Mouse (Mus musculus) liver, postnatal 0 days (tissue): Measurements from ENCODE around the gene Wnt3. TPM values are rescaled to one million over a fixed set of nuclear protein-coding genes. Genes with fewer than 3 reads are reported as not detected.

Experiments used
- ATAC-seq: fragments of 200-750 bp; cut with Nextera tagmentation; 2 replicates; pipeline ENCODE4 v1.8.0; 2017; ENCODE audit warnings: mild to moderate bottlenecking, moderate library complexity
- DNase-seq: peaks from one replicate; pipeline ENCODE4 v3.0.0-alpha.2; 2016
- H3K27ac ChIP-seq: fragments of 300-500 bp; sonication (generic); 2 replicates; pipeline ENCODE4 v1.5.1; 2014; ENCODE audit warnings: antibody characterized with exemption, moderate library complexity, mild to moderate bottlenecking, low read depth
- H3K27me3 ChIP-seq: fragments of 300-500 bp; sonication (generic); 2 replicates; pipeline ENCODE4 v1.6.1; 2014; ENCODE audit warnings: low read length, control low read depth, mixed read lengths; ENCODE audit not compliant: insufficient read depth
- H3K36me3 ChIP-seq: fragments of 300-500 bp; sonication (generic); replicated peaks from 2 replicates; pipeline ENCODE4 v1.6.1; 2014; ENCODE audit warnings: mild to moderate bottlenecking, control low read depth, low read length, moderate library complexity, mixed read lengths; ENCODE audit not compliant: insufficient read depth
- H3K4me1 ChIP-seq: fragments of 300-500 bp; sonication (generic); 2 replicates; pipeline ENCODE4 v1.6.1; 2014; ENCODE audit warnings: antibody characterized with exemption, mild to moderate bottlenecking, control low read depth; ENCODE audit not compliant: insufficient read depth
- H3K4me2 ChIP-seq: fragments of 300-500 bp; sonication (generic); 2 replicates; pipeline ENCODE4 v1.6.1; 2014; ENCODE audit warnings: low read depth, mild to moderate bottlenecking, low read length, moderate library complexity, mixed read lengths
- H3K4me3 ChIP-seq: fragments of 300-500 bp; sonication (generic); 2 replicates; pipeline ENCODE4 v1.5.1; 2014; ENCODE audit warnings: low read depth, low read length
- H3K9ac ChIP-seq: fragments of 300-500 bp; sonication (generic); replicated peaks from 2 replicates; pipeline ENCODE4 v1.6.1; 2014; ENCODE audit warnings: mild to moderate bottlenecking, moderate library complexity
- H3K9me3 ChIP-seq: fragments of 300-500 bp; sonication (generic); 2 replicates; pipeline ENCODE4 v1.6.1; 2016; ENCODE audit warnings: mild to moderate bottlenecking, control low read depth, low read length, mixed read lengths
- CTCF ChIP-seq: sonication (generic); IDR thresholded peaks from 2 replicates; pipeline ENCODE4 v1.5.1; 2016; ENCODE audit warnings: antibody characterized with exemption, low read depth
- EP300 ChIP-seq: IDR thresholded peaks from 2 replicates; pipeline ENCODE4 v1.6.1; 2016; ENCODE audit warnings: antibody characterized with exemption, low read depth, mild to moderate bottlenecking
- WGBS: fragments of 180-500 bp; shearing (Covaris S2); extraction: QIAGEN DNeasy Blood & Tissue Kit; methylation state at CpG from one replicate; pipeline ENCODE4 v1.1.7; 2014; ENCODE audit not compliant: insufficient replicate concordance; 5-methylcytosine and 5-hydroxymethylcytosine counted together
- polyA plus RNA-seq: library from polyadenylated mRNA; unstranded; fragments of >200 nt; fragmentation: Nextera tagmentation; extraction: Ambion mirVana; gene quantifications from 2 replicates; pipeline ENCODE4 v1.2.1, GENCODE M21; 2015

Gene Wnt3
- polyA plus RNA-seq, 1 experiment from 2014 or later: not detected

DNA sequence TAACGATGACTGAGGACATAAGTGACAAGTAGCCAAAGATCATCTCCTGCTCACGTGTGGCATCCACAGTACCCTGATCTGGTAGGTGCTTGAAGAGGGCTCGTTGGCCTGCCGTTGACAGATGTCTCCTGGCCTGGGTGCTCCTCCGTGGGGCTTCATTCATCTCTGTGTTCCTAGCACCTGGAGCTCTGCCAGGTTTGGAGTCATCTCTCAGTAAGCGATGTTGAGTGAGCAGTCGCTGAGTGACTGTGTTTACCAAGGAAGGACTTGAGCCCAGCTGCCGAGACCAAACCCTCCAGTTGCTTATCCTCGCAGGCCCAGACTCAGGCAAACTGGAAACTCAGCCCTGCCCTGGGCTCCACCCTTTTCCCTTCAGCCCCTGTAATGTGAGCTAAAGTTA, 27.2 kb downstream of the Wnt3 start:
- 67% methylated on average over 9 of the region's 9 CpGs for WGBS
- Histone ChIP-seq H3K9me3 (peaks cover 3% of the 10 kb centered on the region; the same call in 1 of the 2 replicates), H3K9ac (no peak overlapping the region), H3K4me2 (no peak overlapping the region), H3K4me1 (no peaks in the 10 kb centered on the region), H3K27ac (no peak overlapping the region), H3K36me3 (no peaks in the 10 kb centered on the region), H3K27me3 (no peaks in the 10 kb centered on the region), H3K4me3 (no peak overlapping the region)
- ATAC-seq (no peak), DNase-seq (no peak)
- TF ChIP-seq CTCF (no peak), EP300 (no peak)

DNA sequence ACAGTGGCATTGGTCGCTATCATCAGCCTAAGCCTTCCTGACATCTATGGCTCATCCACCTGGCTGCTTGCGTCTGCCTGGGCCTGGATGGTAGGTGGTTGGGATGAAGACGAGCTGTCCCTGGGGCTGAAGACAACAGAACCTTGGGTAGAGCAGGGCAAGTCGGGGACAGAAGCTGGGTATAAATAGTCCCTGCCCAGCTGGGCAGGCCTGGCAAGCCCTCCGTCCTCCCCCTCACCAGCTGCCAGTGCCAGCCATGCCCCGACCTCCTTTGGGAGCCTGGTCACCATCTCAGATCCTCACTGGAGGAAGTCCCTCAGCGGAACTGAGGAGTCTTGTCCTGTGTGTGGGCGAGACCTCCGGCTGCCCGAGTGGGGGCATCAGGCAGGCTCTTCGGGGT, 30.2 kb downstream of the Wnt3 start:
- ATAC-seq: no peak
- H3K27ac ChIP-seq: no peak overlapping the region
- H3K4me2 ChIP-seq: no peak overlapping the region
- TF ChIP-seq CTCF (no peak), EP300 (no peak)
- no peaks in the 10 kb centered on the region for H3K36me3 ChIP-seq
- 79% methylated on average over 11 of the region's 11 CpGs for WGBS
- H3K4me1 ChIP-seq: no peaks in the 10 kb centered on the region
- DNase-seq: no peak
- no peak overlapping the region for H3K4me3 ChIP-seq
- H3K9ac ChIP-seq: no peak overlapping the region
- peaks cover 3% of the 10 kb centered on the region; the same call in 1 of the 2 replicates for H3K9me3 ChIP-seq
- peaks cover 17% of the 10 kb centered on the region for H3K27me3 ChIP-seq

DNA sequence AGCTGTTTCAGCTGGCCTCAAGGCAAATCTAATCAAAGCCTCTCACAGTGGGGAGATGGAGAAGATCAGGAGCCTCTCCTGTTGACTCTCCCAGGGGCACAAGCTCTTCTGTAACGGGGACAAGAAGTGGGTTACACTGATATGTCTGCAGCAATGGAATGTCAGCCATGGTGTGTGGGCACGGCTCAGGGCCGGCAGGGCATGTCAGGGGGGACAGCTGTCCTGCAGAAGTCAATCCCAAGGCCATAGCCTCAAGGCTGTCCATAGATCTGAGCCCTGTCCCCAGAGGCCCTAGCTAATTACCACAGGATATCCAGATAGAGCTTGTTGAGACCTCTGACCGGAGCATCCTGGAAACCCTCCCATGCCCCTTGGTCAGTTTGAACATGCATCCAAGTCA, 30.9 kb downstream of the Wnt3 start:
- Histone ChIP-seq H3K9me3 (peaks cover 3% of the 10 kb centered on the region; the same call in 1 of the 2 replicates), H3K27me3 (peaks cover 23% of the 10 kb centered on the region), H3K4me2 (no peak overlapping the region), H3K9ac (no peak overlapping the region), H3K36me3 (no peaks in the 10 kb centered on the region), H3K27ac (no peak overlapping the region), H3K4me1 (no peaks in the 10 kb centered on the region), H3K4me3 (no peak overlapping the region)
- TF ChIP-seq EP300: no peak
- TF ChIP-seq CTCF: no peak
- no peak for ATAC-seq
- WGBS: 72% methylated on average over 4 of the region's 4 CpGs
- no peak for DNase-seq

DNA sequence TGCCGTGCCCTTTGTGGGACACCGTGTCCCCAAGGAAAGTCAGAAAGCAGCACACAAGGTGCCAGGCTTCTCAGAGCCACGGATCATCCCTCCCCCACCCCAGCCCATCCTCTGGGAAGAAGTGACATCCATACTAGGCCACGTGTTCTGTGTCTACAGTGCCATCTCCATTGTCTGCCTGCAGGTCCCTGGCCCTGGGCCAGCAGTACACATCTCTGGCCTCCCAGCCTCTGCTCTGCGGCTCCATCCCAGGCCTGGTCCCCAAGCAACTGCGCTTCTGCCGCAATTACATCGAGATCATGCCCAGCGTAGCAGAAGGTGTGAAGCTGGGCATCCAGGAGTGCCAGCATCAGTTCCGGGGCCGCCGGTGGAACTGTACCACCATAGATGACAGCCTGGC, 34.0 kb downstream of the Wnt3 start:
- H3K27me3 ChIP-seq: peaks cover 51% of the 10 kb centered on the region
- no peak overlapping the region for H3K9ac ChIP-seq
- H3K4me3 ChIP-seq: no peak overlapping the region
- no peak for TF ChIP-seq CTCF
- TF ChIP-seq EP300: no peak
- DNase-seq (no peak), ATAC-seq (no peak)
- H3K27ac ChIP-seq: no peak overlapping the region
- H3K4me2 ChIP-seq: no peak overlapping the region
- H3K36me3 ChIP-seq: no peaks in the 10 kb centered on the region
- no peaks in the 10 kb centered on the region for H3K4me1 ChIP-seq
- peaks cover 3% of the 10 kb centered on the region; the same call in 1 of the 2 replicates for H3K9me3 ChIP-seq
- WGBS: 36% methylated on average over 12 of the region's 12 CpGs

DNA sequence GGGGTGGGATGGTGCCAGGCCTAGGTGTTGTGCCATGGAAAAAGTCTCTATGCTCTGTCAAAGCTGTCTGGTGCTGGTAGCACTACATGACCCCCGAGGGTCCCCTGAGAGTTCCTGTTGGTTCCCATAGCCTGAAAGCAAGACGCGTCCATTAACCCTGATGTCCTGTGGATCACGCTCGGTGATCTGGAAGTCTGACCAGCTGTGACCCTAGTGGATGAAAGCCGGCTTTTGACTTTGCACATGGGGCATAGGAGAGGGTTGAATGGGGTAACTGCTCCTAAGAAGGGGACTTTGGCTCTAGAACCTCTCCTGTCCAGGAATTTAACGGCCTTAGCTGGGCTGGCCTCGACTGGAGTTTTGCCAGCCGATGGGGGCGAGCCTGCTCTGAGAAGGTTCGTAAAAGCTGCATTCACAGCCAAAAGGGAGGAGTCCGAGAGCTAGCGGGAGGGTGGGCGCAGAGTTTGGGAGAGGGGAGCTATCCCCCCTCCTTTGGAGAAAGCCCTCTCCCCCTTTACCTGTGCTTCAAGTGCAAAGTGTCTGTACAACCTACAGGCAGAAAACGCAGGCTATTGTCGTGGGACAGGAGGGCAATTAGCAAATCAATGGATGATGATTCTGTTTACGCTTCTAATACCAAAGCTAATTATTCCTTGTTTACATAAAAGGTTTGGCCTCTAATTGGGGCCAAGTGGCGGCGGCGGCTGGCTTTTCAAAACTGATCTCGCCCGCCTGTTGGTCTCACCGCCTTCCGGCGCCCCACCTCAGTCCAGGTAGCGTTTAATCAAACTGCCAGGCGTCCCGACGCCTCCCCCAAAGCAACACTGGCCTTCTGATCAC, 35.0 kb downstream of the Wnt3 start:
- TF ChIP-seq CTCF (no peak), EP300 (no peak)
- H3K9ac ChIP-seq: no peak overlapping the region
- peaks cover 3% of the 10 kb centered on the region; the same call in 1 of the 2 replicates for H3K9me3 ChIP-seq
- ATAC-seq (no peak), DNase-seq (no peak)
- peak overlapping the region; percentile 47; the same call in 1 of the 2 replicates for H3K4me3 ChIP-seq
- no peaks in the 10 kb centered on the region for H3K4me1 ChIP-seq
- H3K36me3 ChIP-seq: no peaks in the 10 kb centered on the region
- no peak overlapping the region for H3K27ac ChIP-seq
- peak overlapping the region; percentile 76; the same call in 1 of the 2 replicates for H3K4me2 ChIP-seq
- 5% methylated on average over 29 of the region's 29 CpGs for WGBS
- H3K27me3 ChIP-seq: peaks cover 51% of the 10 kb centered on the region

DNA sequence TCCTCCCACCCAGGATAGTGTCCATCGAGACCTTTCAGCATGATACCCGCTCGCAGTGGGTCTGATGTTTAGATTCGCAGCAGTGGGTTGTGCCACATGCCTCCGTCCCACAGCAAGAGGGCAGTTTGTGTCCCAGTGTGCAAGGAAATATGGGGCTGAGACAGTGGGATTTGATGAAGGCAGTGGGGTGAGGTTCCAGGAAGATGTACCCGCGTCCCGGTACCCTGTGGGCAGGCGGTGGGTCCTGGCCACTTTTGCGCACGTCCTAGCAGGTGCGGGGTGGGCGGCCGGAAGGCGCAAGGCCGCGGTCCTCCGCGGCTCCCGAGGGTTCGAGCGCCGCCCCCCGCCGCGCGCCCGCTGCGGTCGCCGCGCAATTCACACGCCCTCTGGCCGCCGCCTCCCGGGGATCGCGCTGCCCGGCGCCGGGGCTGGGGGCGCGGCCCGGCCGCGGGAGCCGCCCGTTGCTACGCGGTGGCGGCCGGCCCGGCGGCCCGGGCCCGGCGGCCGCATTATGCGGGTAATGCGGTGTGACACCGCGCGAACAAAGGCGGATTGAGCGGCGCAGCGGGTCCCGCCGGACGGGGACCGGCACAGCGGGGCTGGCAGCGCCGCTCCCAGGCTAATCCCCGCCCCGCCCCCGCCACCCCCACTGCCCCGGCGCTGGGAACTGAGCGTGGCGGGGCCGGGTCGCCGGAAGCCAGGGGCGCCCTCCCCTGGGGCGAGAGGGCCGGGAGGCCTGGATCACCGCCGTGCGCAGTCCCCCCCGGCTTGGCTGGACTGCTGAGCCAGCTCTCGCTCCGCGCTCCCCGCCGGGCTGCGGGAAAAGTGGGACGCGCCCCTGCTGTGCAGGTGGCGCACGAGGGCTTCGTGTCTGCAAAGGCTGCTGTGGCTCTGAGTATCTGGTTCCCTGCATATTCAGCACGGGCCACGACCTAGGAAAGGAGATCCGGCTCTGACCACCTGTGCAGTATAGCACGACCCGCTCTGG, 36.0 kb downstream of the Wnt3 start:
- no peak for DNase-seq

More for the DNA sequence above, 36.0 kb downstream of the Wnt3 start:
- Histone ChIP-seq H3K4me1 (no peaks in the 10 kb centered on the region), H3K9me3 (peaks cover 3% of the 10 kb centered on the region; the same call in 1 of the 2 replicates), H3K4me3 (peak overlapping the region; percentile 47), H3K4me2 (peak overlapping the region; percentile 76), H3K27me3 (peaks cover 55% of the 10 kb centered on the region), H3K36me3 (no peaks in the 10 kb centered on the region), H3K27ac (no peak overlapping the region), H3K9ac (no peak overlapping the region; the same call in 1 of the 2 replicates)
- TF ChIP-seq EP300 (no peak), CTCF (no peak)
- WGBS: 1% methylated on average over 72 of the region's 107 CpGs
- ATAC-seq: no peak
